Mouse (Mus musculus) layer of hippocampus, adult 8-10 months (tissue): ENCODE measurements around the gene Epb41l4b. TPM values are rescaled to one million over a fixed set of nuclear protein-coding genes. Genes with fewer than 3 reads are reported as not detected.

Source experiments
- DNase-seq, 2 experiments: peaks; one replicate each; pipeline ENCODE4 v3.0.0; 2022; ENCODE audit warnings: low spot score in 2 of 2
- total RNA-seq, 4 experiments: library from RNA; stranded (reverse); gene quantifications; 2 replicates each; pipeline ENCODE4 v1.2.4; 2022

The Epb41l4b gene
- total RNA-seq, 4 experiments from 2014 or later, result 22.2 to 32.4 (median 26.7) TPM

- DNase-seq, result no peak
These were observed 76.3 kb downstream of the Epb41l4b start for GRCm38 (mm10) chr4:57066936-57067335.

GRCm38 (mm10) chr4:57065273-57065672, 78.0 kb downstream of the Epb41l4b start:
- peak; percentile 34 to 85 for DNase-seq

GRCm38 (mm10) chr4:57064830-57065229, 78.4 kb downstream of the Epb41l4b start:
- no peak for DNase-seq

- no peak for DNase-seq
These were observed 82.9 kb downstream of the Epb41l4b start for GRCm38 (mm10) chr4:57060319-57060831.

- no peak for DNase-seq
These were observed 84.6 kb downstream of the Epb41l4b start for GRCm38 (mm10) chr4:57058623-57059022.

- DNase-seq, result no peak
These were observed 85.6 kb downstream of the Epb41l4b start for GRCm38 (mm10) chr4:57057637-57058036.

GRCm38 (mm10) chr4:57055635-57056034, 87.6 kb downstream of the Epb41l4b start:
- DNase-seq, result no peak

- no peak for DNase-seq
These were observed 93.8 kb downstream of the Epb41l4b start for GRCm38 (mm10) chr4:57049281-57049921.

GRCm38 (mm10) chr4:57048566-57048965, 94.7 kb downstream of the Epb41l4b start:
- DNase-seq, result no peak

- peak in 1 of 2 experiments; percentile 48 for DNase-seq
These were observed 97.1 kb downstream of the Epb41l4b start for GRCm38 (mm10) chr4:57046160-57046571.

GRCm38 (mm10) chr4:57043621-57044020, 99.6 kb downstream of the Epb41l4b start:
- no peak for DNase-seq

- no peak for DNase-seq
These were observed 101.6 kb downstream of the Epb41l4b start for GRCm38 (mm10) chr4:57041661-57042060.

- DNase-seq, result no peak
These were observed 102.0 kb downstream of the Epb41l4b start for GRCm38 (mm10) chr4:57041211-57041610.

GRCm38 (mm10) chr4:57040481-57040880, 102.8 kb downstream of the Epb41l4b start:
- DNase-seq, result no peak

GRCm38 (mm10) chr4:57039127-57040031, 103.9 kb downstream of the Epb41l4b start:
- DNase-seq, result peak; percentile 43 to 51

- no peak for DNase-seq
These were observed 105.7 kb downstream of the Epb41l4b start for GRCm38 (mm10) chr4:57037554-57037953.

- DNase-seq, result no peak
These were observed 109.1 kb downstream of the Epb41l4b start for GRCm38 (mm10) chr4:57034169-57034568.

- no peak for DNase-seq
These were observed 111.8 kb downstream of the Epb41l4b start for GRCm38 (mm10) chr4:57031440-57031839.

- no peak for DNase-seq
These were observed 115.3 kb downstream of the Epb41l4b start for GRCm38 (mm10) chr4:57027954-57028353.

- DNase-seq, result no peak
These were observed 119.7 kb downstream of the Epb41l4b start for GRCm38 (mm10) chr4:57023527-57023926.

GRCm38 (mm10) chr4:57021288-57021687, 121.9 kb downstream of the Epb41l4b start:
- DNase-seq, result no peak

- DNase-seq, result peak; percentile 42 to 71
These were observed 126.0 kb downstream of the Epb41l4b start for GRCm38 (mm10) chr4:57017229-57017628.
